Mouse (Mus musculus): Measurements from ENCODE around the gene Btk. TPM values are rescaled to one million over a fixed set of nuclear protein-coding genes. Genes with fewer than 3 reads are reported as not detected.
A peak's percentile ranks its signal among the peaks of the same experiment; 100 is the strongest.
"Not testable (repeated sequence)": the region's sequence is repeated elsewhere in the genome, so short reads cannot be mapped to it uniquely, and the experiment has no call there.

Btk gene
- polyA plus RNA-seq, 1 experiment from 2014 or later = 3.0 TPM

DNA sequence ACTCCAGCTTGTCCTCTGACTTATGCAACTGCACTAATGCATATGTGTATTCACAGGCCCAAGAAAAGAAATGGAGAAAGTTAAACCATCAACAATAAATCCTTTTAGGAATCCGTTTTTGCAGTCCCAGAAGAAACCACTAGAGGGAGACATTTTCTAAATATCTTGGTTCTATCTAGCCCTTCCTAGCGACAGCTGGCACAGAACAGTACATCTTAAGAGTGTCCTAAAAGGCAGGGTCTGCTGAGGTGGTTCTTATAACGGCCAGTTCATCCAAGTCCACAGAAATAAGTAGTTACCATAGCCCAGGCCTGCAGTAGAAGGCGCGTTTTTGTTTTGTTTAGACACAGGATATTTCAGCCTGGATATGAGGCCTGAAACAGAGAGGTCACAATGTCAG is 32.5 kb downstream of the Btk start:
- Histone ChIP-seq H3K4me3 (replicated peaks; ENCODE audit: low read length) (no peak overlapping the region), H3K4me1 (ENCODE audit: control insufficient read depth, insufficient read depth, low read length) (no peaks in the 10 kb centered on the region), H3K4me2 (ENCODE audit: low read depth, low read length) (no peak overlapping the region), H3K27me3 (ENCODE audit: control insufficient read depth, insufficient read depth, low read length) (no peaks in the 10 kb centered on the region; the same call in 1 of the 2 replicates), H3K27ac (ENCODE audit: low read length) (no peak overlapping the region), H3K9me3 (replicated peaks; ENCODE audit: control insufficient read depth, low read length) (no peaks in the 10 kb centered on the region), H3K9ac (ENCODE audit: low read length) (no peak overlapping the region), H3K36me3 (ENCODE audit: control insufficient read depth, insufficient read depth, low read length) (no peaks in the 10 kb centered on the region)
- no peak for ATAC-seq (ENCODE audit: insufficient read depth, low FRiP score)
- WGBS = 16% methylated on average over 5 of the region's 5 CpGs

- H3K4me1 ChIP-seq (ENCODE audit: control insufficient read depth, insufficient read depth, low read length) = no peaks in the 10 kb centered on the region
- H3K9me3 ChIP-seq (replicated peaks; ENCODE audit: control insufficient read depth, low read length) = no peaks in the 10 kb centered on the region
- H3K27ac ChIP-seq (ENCODE audit: low read length) = no peak overlapping the region
- H3K36me3 ChIP-seq (ENCODE audit: control insufficient read depth, insufficient read depth, low read length) = no peaks in the 10 kb centered on the region
- H3K27me3 ChIP-seq (ENCODE audit: control insufficient read depth, insufficient read depth, low read length) = no peaks in the 10 kb centered on the region; the same call in 1 of the 2 replicates
- H3K4me2 ChIP-seq (ENCODE audit: low read depth, low read length) = no peak overlapping the region
- 90% methylated on average over 4 of the region's 4 CpGs for WGBS
- no peak overlapping the region for H3K9ac ChIP-seq (ENCODE audit: low read length)
- ATAC-seq (ENCODE audit: insufficient read depth, low FRiP score) = no peak
- H3K4me3 ChIP-seq (replicated peaks; ENCODE audit: low read length) = no peak overlapping the region
Observed at GRCm38 (mm10) chrX:134547330-134547729, 36.0 kb downstream of the Btk start.

- H3K4me3 ChIP-seq (replicated peaks; ENCODE audit: low read length) = peak overlapping the region; percentile 58
- peak overlapping the region; percentile 73 for H3K9ac ChIP-seq (ENCODE audit: low read length)
- peak overlapping the region; percentile 50 for H3K4me2 ChIP-seq (ENCODE audit: low read depth, low read length)
- H3K4me1 ChIP-seq (ENCODE audit: control insufficient read depth, insufficient read depth, low read length) = no peaks in the 10 kb centered on the region
- H3K27me3 ChIP-seq (ENCODE audit: control insufficient read depth, insufficient read depth, low read length) = no peaks in the 10 kb centered on the region
- no peaks in the 10 kb centered on the region for H3K36me3 ChIP-seq (ENCODE audit: control insufficient read depth, insufficient read depth, low read length)
- H3K27ac ChIP-seq (ENCODE audit: low read length) = peak overlapping the region; percentile 92
- WGBS = 22% methylated on average over 6 of the region's 6 CpGs
- no peaks in the 10 kb centered on the region for H3K9me3 ChIP-seq (replicated peaks; ENCODE audit: control insufficient read depth, low read length)
- no peak for ATAC-seq (ENCODE audit: insufficient read depth, low FRiP score)
Observed at GRCm38 (mm10) chrX:134541955-134542308, 41.4 kb downstream of the Btk start.

DNA sequence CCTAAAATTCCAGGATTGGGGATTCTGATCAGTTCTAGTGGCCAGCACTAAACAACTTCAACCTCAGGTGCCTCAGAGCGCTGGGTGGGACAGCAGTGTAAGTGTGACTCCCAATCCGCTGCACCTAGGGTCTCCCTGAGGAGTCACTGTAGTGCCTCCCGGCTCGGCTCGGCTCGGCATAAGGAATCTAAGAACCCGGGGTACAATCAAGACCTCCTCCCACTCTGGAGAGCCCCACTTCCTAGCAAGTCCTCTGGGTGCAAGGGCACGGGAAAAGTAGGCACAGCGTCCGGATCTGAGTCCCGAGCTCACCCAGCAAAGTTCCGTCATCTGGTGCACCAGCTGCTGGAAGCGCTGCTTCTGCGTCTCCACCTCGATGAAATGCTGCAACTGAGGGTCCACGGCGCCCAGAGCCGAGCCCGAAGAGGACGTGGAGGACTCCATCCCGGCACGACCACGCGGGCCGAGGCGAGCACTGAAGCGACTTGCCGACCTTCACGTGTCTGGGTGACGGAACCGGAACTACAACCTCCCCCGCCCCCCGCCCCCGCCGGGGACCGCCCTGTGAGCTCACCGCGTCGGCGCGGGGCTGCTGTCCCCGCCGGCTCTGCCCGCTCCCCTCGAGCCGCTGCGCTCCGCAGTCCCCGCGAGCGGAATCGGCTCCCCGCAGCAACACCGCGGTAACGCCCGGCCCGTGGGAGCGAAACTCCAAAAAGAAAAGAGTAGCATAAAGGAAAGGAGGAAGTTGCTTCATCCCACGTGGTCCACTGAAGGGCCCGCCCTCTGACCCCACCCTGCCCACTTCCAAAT is 42.0 kb downstream of the Btk start, which contains the start of gene Timm8a1:
Gene Timm8a1, minus strand, starts transcription at position 721 of the 810 bp plus-strand sequence.
- peak; percentile 91 for ATAC-seq (ENCODE audit: insufficient read depth, low FRiP score)
- Histone ChIP-seq H3K36me3 (ENCODE audit: control insufficient read depth, insufficient read depth, low read length) (no peaks in the 10 kb centered on the region), H3K27me3 (ENCODE audit: control insufficient read depth, insufficient read depth, low read length) (no peaks in the 10 kb centered on the region), H3K27ac (ENCODE audit: low read length) (peak within 1 kb of the TSS; percentile 92), H3K4me2 (ENCODE audit: low read depth, low read length) (peak within 1 kb of the TSS; percentile 54), H3K9ac (ENCODE audit: low read length) (peak within 1 kb of the TSS; percentile 73), H3K4me3 (replicated peaks; ENCODE audit: low read length) (peak within 1 kb of the TSS; percentile 58), H3K4me1 (ENCODE audit: control insufficient read depth, insufficient read depth, low read length) (no peaks in the 10 kb centered on the region), H3K9me3 (replicated peaks; ENCODE audit: control insufficient read depth, low read length) (no peaks in the 10 kb centered on the region)
- WGBS = 12% methylated on average over 36 of the region's 61 CpGs

- H3K4me2 ChIP-seq (ENCODE audit: low read depth, low read length) = peak overlapping the region; percentile 54
- peak overlapping the region; percentile 73 for H3K9ac ChIP-seq (ENCODE audit: low read length)
- 18% methylated on average over 11 of the region's 12 CpGs for WGBS
- H3K4me1 ChIP-seq (ENCODE audit: control insufficient read depth, insufficient read depth, low read length) = no peaks in the 10 kb centered on the region
- no peak for ATAC-seq (ENCODE audit: insufficient read depth, low FRiP score)
- H3K36me3 ChIP-seq (ENCODE audit: control insufficient read depth, insufficient read depth, low read length) = no peaks in the 10 kb centered on the region
- H3K27ac ChIP-seq (ENCODE audit: low read length) = peak overlapping the region; percentile 92
- H3K9me3 ChIP-seq (replicated peaks; ENCODE audit: control insufficient read depth, low read length) = no peaks in the 10 kb centered on the region
- H3K27me3 ChIP-seq (ENCODE audit: control insufficient read depth, insufficient read depth, low read length) = no peaks in the 10 kb centered on the region
- peak overlapping the region; percentile 58 for H3K4me3 ChIP-seq (replicated peaks; ENCODE audit: low read length)
Observed at GRCm38 (mm10) chrX:134540414-134541135, 42.8 kb downstream of the Btk start.

DNA sequence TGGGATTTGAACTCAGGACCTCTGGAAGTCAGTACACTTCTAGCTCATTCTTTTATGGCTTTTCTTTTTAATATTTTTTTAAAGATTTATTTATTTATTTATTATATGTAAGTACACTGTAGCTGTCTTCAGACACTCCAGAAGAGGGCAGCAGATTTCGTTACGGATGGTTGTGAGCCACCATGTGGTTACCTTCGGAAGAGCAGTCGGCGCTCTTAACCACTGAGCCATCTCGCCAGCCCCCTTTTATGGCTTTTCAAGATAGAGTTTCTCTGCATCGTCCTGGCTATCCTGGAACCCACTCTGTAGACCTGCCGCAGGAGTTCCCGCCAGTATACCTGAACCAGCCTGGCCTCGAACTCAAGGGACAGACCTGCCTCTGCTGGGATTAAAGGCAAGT is 43.6 kb downstream of the Btk start:
- not testable (repeated sequence) for H3K4me3 ChIP-seq (replicated peaks; ENCODE audit: low read length); H3K36me3 ChIP-seq (ENCODE audit: control insufficient read depth, insufficient read depth, low read length); H3K4me1 ChIP-seq (ENCODE audit: control insufficient read depth, insufficient read depth, low read length); H3K27me3 ChIP-seq (ENCODE audit: control insufficient read depth, insufficient read depth, low read length); H3K9ac ChIP-seq (ENCODE audit: low read length); H3K9me3 ChIP-seq (replicated peaks; ENCODE audit: control insufficient read depth, low read length); ATAC-seq (ENCODE audit: insufficient read depth, low FRiP score); H3K27ac ChIP-seq (ENCODE audit: low read length)
- 87% methylated on average over 10 of the region's 10 CpGs for WGBS
- peak overlapping the region; percentile 54; the same call in 1 of the 2 replicates for H3K4me2 ChIP-seq (ENCODE audit: low read depth, low read length)

GRCm38 (mm10) chrX:134533346-134533745 is 50.0 kb downstream of the Btk start:
- no peaks in the 10 kb centered on the region for H3K9me3 ChIP-seq (replicated peaks; ENCODE audit: control insufficient read depth, low read length)
- no peak overlapping the region for H3K4me3 ChIP-seq (replicated peaks; ENCODE audit: low read length)
- H3K4me1 ChIP-seq (ENCODE audit: control insufficient read depth, insufficient read depth, low read length) = no peaks in the 10 kb centered on the region
- ATAC-seq (ENCODE audit: insufficient read depth, low FRiP score) = no peak
- H3K9ac ChIP-seq (ENCODE audit: low read length) = no peak overlapping the region
- H3K27ac ChIP-seq (ENCODE audit: low read length) = no peak overlapping the region
- no peaks in the 10 kb centered on the region for H3K36me3 ChIP-seq (ENCODE audit: control insufficient read depth, insufficient read depth, low read length)
- no peak overlapping the region for H3K4me2 ChIP-seq (ENCODE audit: low read depth, low read length)
- 78% methylated on average over 2 of the region's 2 CpGs for WGBS
- no peaks in the 10 kb centered on the region for H3K27me3 ChIP-seq (ENCODE audit: control insufficient read depth, insufficient read depth, low read length)

GRCm38 (mm10) chrX:134525260-134525659 is 58.1 kb downstream of the Btk start:
- Histone ChIP-seq H3K4me3 (replicated peaks; ENCODE audit: low read length) (no peak overlapping the region), H3K36me3 (ENCODE audit: control insufficient read depth, insufficient read depth, low read length) (no peaks in the 10 kb centered on the region), H3K4me2 (ENCODE audit: low read depth, low read length) (no peak overlapping the region), H3K27ac (ENCODE audit: low read length) (no peak overlapping the region), H3K4me1 (ENCODE audit: control insufficient read depth, insufficient read depth, low read length) (no peaks in the 10 kb centered on the region), H3K9ac (ENCODE audit: low read length) (no peak overlapping the region), H3K9me3 (replicated peaks; ENCODE audit: control insufficient read depth, low read length) (no peaks in the 10 kb centered on the region), H3K27me3 (ENCODE audit: control insufficient read depth, insufficient read depth, low read length) (no peaks in the 10 kb centered on the region)
- no peak for ATAC-seq (ENCODE audit: insufficient read depth, low FRiP score)
- WGBS = 74% methylated on average over 4 of the region's 4 CpGs

GRCm38 (mm10) chrX:134523772-134524171 is 59.6 kb downstream of the Btk start:
- Histone ChIP-seq H3K4me3 (replicated peaks; ENCODE audit: low read length) (no peak overlapping the region), H3K36me3 (ENCODE audit: control insufficient read depth, insufficient read depth, low read length) (no peaks in the 10 kb centered on the region), H3K9ac (ENCODE audit: low read length) (no peak overlapping the region), H3K27me3 (ENCODE audit: control insufficient read depth, insufficient read depth, low read length) (no peaks in the 10 kb centered on the region), H3K4me2 (ENCODE audit: low read depth, low read length) (no peak overlapping the region), H3K27ac (ENCODE audit: low read length) (no peak overlapping the region), H3K4me1 (ENCODE audit: control insufficient read depth, insufficient read depth, low read length) (no peaks in the 10 kb centered on the region), H3K9me3 (replicated peaks; ENCODE audit: control insufficient read depth, low read length) (no peaks in the 10 kb centered on the region)
- 79% methylated on average over 4 of the region's 4 CpGs for WGBS
- no peak for ATAC-seq (ENCODE audit: insufficient read depth, low FRiP score)
